Mouse (Mus musculus) kidney, embryonic 14.5 days (tissue): Measurements from ENCODE around the gene Lipo3. TPM values are rescaled to one million over a fixed set of nuclear protein-coding genes. Genes with fewer than 3 reads are reported as not detected.
A peak's percentile ranks its signal among the peaks of the same experiment; 100 is the strongest.
"Not testable (repeated sequence)": the region's sequence is repeated elsewhere in the genome, so short reads cannot be mapped to it uniquely, and the experiment has no call there.

Experiments used
- ATAC-seq: fragments of 200-750 bp; cut with Nextera tagmentation; 2 replicates; pipeline ENCODE4 v1.8.0; 2017; ENCODE audit warnings: moderate number of reproducible peaks, mild to moderate bottlenecking, moderate TSS enrichment, moderate library complexity; ENCODE audit not compliant: low FRiP score, low TSS enrichment
- H3K27ac ChIP-seq: fragments of 300-500 bp; sonication (generic); 2 replicates; pipeline ENCODE4 v1.5.1; 2014; ENCODE audit warnings: low read depth, mild to moderate bottlenecking, low read length, moderate library complexity, mixed read lengths
- H3K27me3 ChIP-seq: fragments of 300-500 bp; sonication (generic); 2 replicates; pipeline ENCODE4 v1.6.1; 2014; ENCODE audit warnings: mild to moderate bottlenecking, low read length; ENCODE audit not compliant: control insufficient read depth, insufficient read depth
- H3K36me3 ChIP-seq: fragments of 300-500 bp; sonication (generic); 2 replicates; pipeline ENCODE4 v1.6.1; 2014; ENCODE audit warnings: low read length, mixed read lengths; ENCODE audit not compliant: control insufficient read depth, insufficient read depth
- H3K4me1 ChIP-seq: fragments of 300-500 bp; sonication (generic); 2 replicates; pipeline ENCODE4 v1.6.1; 2014; ENCODE audit warnings: low read length, mixed read lengths; ENCODE audit not compliant: control insufficient read depth, insufficient read depth
- H3K4me2 ChIP-seq: fragments of 300-500 bp; sonication (generic); replicated peaks from 2 replicates; pipeline ENCODE4 v1.6.1; 2014; ENCODE audit warnings: low read depth, mild to moderate bottlenecking, low read length
- H3K4me3 ChIP-seq: fragments of 300-500 bp; sonication (generic); 2 replicates; pipeline ENCODE4 v1.5.1; 2014; ENCODE audit warnings: mild to moderate bottlenecking, low read length
- H3K9ac ChIP-seq: fragments of 300-500 bp; sonication (generic); 2 replicates; pipeline ENCODE4 v1.6.1; 2014; ENCODE audit warnings: low read depth, mild to moderate bottlenecking, low read length, moderate library complexity
- H3K9me3 ChIP-seq: fragments of 300-500 bp; sonication (generic); 2 replicates; pipeline ENCODE4 v1.6.1; 2016; ENCODE audit warnings: low read length; ENCODE audit not compliant: control insufficient read depth
- WGBS: fragments of 180-500 bp; shearing (Covaris S2); extraction: QIAGEN DNeasy Blood & Tissue Kit; methylation state at CpG from one replicate; pipeline ENCODE4 v1.1.7; 2014; 5-methylcytosine and 5-hydroxymethylcytosine counted together
- polyA plus RNA-seq: library from polyadenylated mRNA; unstranded; fragments of >200 nt; fragmentation: Nextera tagmentation; extraction: Ambion mirVana; gene quantifications from 2 replicates; pipeline ENCODE4 v1.2.1, GENCODE M21; 2014

Lipo3 gene
- polyA plus RNA-seq: 14.7 and 18.0 TPM in 2 replicates

DNA sequence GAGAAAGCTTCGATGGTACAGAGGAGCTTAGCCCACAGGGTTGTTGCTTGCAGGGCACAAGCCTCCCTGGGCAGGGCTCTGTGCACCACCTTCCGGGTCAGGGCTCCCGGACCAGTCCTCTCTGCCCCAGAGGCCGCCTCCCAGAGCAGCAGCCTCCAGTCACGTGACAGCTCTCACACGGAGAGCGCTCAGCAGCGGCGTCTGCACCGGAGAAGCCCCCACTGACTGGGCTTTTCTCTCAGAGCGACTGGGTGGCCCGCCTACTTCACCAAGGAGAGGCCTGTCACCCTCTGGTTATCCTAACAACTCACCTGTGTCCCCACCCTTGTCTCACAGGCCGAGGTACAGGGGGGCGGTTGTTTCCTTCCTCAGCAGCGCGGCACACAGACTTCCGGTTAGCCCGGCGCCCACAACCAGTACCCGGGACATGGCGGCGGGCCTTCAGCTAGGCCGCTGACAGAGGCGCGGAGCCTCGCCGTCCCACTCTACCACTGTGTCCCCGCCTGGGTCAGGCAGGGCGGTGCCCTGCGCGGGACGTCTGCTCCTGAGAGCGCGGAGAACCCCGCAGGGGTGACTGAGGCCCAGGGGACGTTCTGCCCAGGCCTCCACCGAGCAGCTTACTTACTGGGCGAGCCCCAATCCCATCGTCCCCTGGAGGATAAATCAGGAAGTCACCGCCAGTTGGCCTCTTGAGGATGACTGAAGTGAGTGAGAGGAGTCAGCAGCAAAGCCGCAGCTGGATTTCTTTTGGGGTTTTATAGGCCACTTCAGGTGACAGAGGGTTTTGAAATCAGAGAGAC, at the start of gene Lipo3:
TSS of gene Lipo3 (minus strand) at position 665 of the 800 bp plus-strand sequence.
- not testable (repeated sequence) for H3K4me3 ChIP-seq, H3K27me3 ChIP-seq, H3K27ac ChIP-seq, H3K9ac ChIP-seq, H3K4me2 ChIP-seq, H3K36me3 ChIP-seq, H3K4me1 ChIP-seq, H3K9me3 ChIP-seq
- WGBS: 42% methylated on average over 12 of the region's 41 CpGs
- ATAC-seq: peak; percentile 95

DNA sequence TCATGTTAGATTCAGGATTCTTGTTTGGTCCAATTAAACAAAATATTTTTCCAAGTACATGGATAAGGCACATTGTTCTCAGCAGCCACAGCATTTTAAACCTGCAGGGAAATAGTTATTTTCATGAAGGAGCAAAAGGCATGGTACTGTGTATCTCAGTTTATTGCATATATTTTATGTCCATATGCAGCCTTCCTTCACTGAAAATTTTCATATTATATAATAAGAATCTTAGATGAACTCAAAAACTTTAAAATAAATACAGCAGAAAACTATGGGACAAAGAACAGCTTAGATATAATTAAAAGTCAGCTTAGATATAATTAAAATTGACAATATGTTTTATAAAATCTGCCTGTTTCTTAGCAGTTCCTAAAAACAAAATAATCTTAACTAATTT, 25.6 kb upstream of the Lipo3 start, which contains the start of gene Lipo1:
TSS of gene Lipo1 (minus strand) at position 101 of the 400 bp plus-strand sequence.
- not testable (repeated sequence) for H3K27ac ChIP-seq, H3K4me1 ChIP-seq, H3K4me3 ChIP-seq, H3K36me3 ChIP-seq, H3K9me3 ChIP-seq, H3K4me2 ChIP-seq, H3K9ac ChIP-seq, H3K27me3 ChIP-seq, ATAC-seq

DNA sequence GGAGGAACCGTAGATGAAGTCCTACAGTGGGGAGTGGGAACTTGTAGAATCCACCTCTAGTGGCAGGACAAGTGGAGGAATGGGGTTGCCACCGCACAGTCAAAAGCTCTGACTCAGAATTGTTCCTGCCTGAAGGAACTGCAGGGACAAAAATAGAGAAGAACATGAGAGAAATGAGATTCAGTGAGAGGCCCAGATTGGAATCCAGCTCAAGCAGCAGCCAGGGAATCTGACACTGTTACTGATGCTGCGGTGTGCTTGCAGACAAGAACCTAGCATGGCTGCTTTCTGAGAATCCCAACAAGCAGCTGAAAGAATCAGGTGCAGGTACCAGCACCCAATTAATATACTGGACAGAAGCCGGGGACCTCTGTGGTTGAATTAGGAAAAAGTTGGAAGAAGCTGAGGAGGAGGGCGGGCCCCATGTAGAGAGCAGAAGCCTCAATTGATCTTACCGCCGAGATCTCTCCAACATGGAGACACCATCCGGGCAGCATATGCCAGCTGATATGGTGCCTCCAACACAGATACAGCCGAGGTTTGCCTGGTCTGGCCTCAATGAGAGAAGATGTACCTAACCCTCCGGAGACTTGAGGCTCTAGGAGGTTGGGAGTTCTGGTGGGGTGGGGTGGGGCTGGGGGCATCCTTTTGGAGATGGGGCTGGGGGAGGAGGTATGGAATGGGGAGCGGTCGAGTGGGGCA, 25.0 kb upstream of the Lipo3 start:
- no peak overlapping the region for H3K4me3 ChIP-seq
- no peaks in the 10 kb centered on the region for H3K27me3 ChIP-seq
- no peaks in the 10 kb centered on the region for H3K9me3 ChIP-seq
- no peak overlapping the region for H3K4me2 ChIP-seq
- no peaks in the 10 kb centered on the region for H3K4me1 ChIP-seq
- no peak overlapping the region for H3K27ac ChIP-seq
- H3K36me3 ChIP-seq: no peaks in the 10 kb centered on the region
- no peak overlapping the region for H3K9ac ChIP-seq
- ATAC-seq: no peak
- 91% methylated on average over 12 of the region's 12 CpGs for WGBS

DNA sequence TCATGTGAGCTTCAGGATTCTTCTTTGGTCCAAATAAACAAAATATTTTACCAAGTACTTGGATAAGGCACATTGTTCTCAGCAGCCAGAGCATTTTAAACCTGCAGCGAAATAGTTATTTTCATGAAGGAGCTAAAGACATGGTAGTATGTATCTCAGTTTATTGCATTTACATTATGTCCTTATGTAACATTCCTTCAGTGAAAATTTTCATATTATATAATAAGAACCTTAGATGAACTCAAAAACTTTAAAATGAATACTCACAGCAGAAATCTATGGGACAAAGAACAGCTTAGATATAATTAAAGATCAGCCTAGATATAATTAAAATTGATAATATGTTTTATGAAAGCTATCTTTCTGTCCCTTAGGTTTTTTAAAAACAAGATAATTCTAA, 10.5 kb downstream of the Lipo3 start, which contains the start of gene Lipo2:
TSS of gene Lipo2 (minus strand) at position 101 of the 400 bp plus-strand sequence.
- 92% methylated on average over 1 of the region's 1 CpGs for WGBS
- H3K9ac ChIP-seq, H3K9me3 ChIP-seq, ATAC-seq, H3K27ac ChIP-seq, H3K4me1 ChIP-seq, H3K27me3 ChIP-seq, H3K36me3 ChIP-seq, H3K4me2 ChIP-seq, H3K4me3 ChIP-seq: not testable (repeated sequence)

DNA sequence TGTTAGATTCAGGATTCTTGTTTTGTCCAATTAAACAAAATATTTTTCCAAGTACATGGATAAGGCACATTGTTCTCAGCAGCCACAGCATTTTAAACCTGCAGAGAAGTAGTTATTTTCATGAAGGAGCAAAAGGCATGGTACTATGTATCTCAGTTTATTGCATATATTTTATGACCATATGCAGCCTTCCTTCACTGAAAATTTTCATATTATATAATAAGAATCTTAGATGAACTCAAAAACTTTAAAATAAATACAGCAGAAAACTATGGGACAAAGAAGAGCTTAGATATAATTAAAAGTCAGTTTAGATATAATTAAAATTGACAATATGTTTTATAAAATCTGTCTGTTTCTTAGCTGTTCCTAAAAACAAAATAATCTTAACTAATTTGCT, 136.6 kb downstream of the Lipo3 start, which contains the start of gene Gm8978:
TSS of gene Gm8978 (minus strand) at position 101 of the 400 bp plus-strand sequence.
- not testable (repeated sequence) for H3K27ac ChIP-seq, H3K9me3 ChIP-seq, H3K27me3 ChIP-seq, ATAC-seq, H3K9ac ChIP-seq, H3K4me1 ChIP-seq, H3K4me2 ChIP-seq, H3K36me3 ChIP-seq, H3K4me3 ChIP-seq

DNA sequence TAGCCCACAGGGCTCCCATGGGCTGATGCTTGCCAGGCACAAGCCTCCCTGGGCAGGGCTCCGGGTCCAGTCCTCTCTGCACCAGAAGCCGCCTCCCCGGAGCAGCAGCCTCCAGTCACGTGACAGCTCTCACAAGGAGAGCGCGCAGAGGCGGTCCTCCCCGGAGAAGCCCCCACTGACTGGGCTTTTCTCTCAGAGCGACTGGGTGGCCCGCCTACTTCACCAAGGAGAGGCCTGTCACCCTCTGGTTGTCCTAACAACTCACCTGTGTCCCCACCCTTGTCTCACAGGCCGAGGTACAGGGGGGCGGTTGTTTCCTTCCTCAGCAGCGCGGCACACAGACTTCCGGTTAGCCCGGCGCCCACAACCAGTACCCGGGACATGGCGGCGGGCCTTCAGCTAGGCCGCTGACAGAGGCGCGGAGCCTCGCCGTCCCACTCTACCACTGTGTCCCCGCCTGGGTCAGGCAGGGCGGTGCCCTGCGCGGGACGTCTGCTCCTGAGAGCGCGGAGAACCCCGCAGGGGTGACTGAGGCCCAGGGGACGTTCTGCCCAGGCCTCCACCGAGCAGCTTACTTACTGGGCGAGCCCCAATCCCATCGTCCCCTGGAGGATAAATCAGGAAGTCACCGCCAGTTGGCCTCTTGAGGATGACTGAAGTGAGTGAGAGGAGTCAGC, 172.0 kb downstream of the Lipo3 start:
- H3K4me3 ChIP-seq: peak overlapping the region; percentile 31
- not testable (repeated sequence) for H3K9me3 ChIP-seq, H3K4me1 ChIP-seq, H3K27ac ChIP-seq, H3K36me3 ChIP-seq, H3K9ac ChIP-seq, H3K27me3 ChIP-seq
- WGBS: 8% methylated on average over 9 of the region's 38 CpGs
- H3K4me2 ChIP-seq: peak overlapping the region; percentile 40
- ATAC-seq: peak; percentile 100

DNA sequence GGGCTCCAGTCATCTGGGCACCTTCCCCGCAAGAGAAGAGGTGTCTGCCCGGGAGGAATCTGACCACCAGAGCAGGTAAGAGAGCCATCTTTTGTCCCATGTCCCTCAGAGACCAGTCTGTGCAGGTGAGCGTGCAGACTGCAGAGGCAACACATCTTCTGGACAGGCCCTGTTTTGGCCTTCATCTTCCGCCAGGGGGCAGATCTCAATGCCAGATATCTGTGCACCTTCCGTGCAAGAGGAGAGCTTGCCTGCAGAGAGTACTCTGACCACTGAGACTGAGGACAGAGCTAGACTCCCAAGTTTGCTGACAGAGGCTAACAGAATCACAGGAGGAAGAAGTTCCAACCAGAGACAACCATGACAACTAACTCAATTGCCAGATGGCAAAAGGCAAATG, 193.2 kb downstream of the Lipo3 start:
- H3K4me2 ChIP-seq, H3K9ac ChIP-seq, H3K27ac ChIP-seq, H3K36me3 ChIP-seq, H3K9me3 ChIP-seq, H3K27me3 ChIP-seq, ATAC-seq, H3K4me1 ChIP-seq, H3K4me3 ChIP-seq: not testable (repeated sequence)
- WGBS: 90% methylated on average over 5 of the region's 5 CpGs

DNA sequence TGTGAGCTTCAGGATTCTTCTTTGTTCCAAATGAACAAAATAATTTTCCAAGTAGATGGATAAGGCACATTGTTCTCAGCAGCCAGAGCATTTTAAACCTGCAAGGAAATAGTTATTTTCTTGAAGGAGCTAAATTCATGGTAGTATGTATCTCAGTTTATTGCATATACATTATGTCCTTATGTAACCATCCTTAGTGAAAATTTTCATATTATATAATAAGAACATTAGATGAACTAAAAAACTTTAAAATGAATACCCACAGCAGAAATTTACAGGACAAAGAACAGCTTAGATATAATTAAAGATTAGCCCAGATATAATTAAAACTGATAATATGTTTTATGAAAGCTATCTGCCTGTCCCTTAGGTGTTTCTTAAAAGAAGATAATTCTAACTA, 244.1 kb downstream of the Lipo3 start, which contains the start of gene Lipo4:
TSS of gene Lipo4 (minus strand) at position 101 of the 400 bp plus-strand sequence.
- no peak within 1 kb of the TSS for H3K9ac ChIP-seq
- no peak within 1 kb of the TSS for H3K4me2 ChIP-seq
- H3K27me3 ChIP-seq: no peaks in the 10 kb centered on the region
- H3K4me1 ChIP-seq: no peaks in the 10 kb centered on the region
- no peak for ATAC-seq
- no peak within 1 kb of the TSS for H3K27ac ChIP-seq
- H3K36me3 ChIP-seq: no peaks in the 10 kb centered on the region
- H3K4me3 ChIP-seq: no peak within 1 kb of the TSS
- no peaks in the 10 kb centered on the region for H3K9me3 ChIP-seq
